ENCODE assay signal across 9 mouse cellular contexts in the genomic region with DNA sequence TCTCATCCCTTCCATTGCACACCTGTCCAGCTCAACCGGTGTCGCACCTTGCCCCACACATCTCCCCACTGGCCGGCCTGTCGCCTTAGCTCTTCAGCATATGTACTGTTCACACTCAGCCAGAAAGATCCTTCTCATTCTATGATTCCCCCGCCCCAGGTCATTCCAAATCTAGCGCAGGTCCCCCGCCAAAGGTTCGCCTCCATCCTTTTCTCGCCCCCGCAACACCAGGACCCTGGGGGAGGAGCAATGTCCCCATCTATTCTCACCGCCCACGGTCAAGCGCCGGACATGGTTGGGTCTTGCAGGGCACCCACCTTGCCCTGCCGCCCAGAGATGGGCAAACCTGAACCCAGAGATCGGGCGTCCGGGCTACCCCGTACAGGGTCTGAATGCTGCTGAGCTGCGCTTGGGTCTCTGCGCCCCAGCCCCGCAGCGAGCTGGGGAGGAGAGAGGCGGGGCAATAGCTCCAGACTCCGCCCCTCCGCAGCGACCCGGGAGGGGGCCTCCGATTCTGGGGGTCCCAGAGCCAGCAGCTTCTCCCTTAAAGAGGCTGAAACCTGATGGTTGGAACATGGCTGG. TPM values are rescaled to one million over a fixed set of nuclear protein-coding genes. Genes with fewer than 3 reads are reported as not detected.
DNase-seq lines count a peak whose midpoint lies in the region; ATAC-seq and TF ChIP-seq lines count a peak whose summit lies in the region.
"Had no signal": no experiment of that assay in that cellular context is flagged by ENCODE, and none has a peak within 500 bp of the region (broad histone marks: within the 10 kb centered on the region; RNA-seq: fewer than 3 reads in every experiment).

TSS of gene Tmem91 (minus strand) at position 448 of the 582 bp plus-strand sequence.

- no peak for TF ChIP-seq POLR2A in spleen, adult 2 months (IDR thresholded peaks at IDR 0.05; ENCODE audit: low read depth, low read length)

- no peak within 1 kb of the TSS for H3K27ac ChIP-seq in spleen, adult 2 months (ENCODE audit: insufficient read depth, low read length)
- H3K27ac ChIP-seq in intestine, embryonic 15.5 days = no peak within 1 kb of the TSS
- no peak within 1 kb of the TSS for H3K27ac ChIP-seq in midbrain, embryonic 12.5 days (replicated peaks)

- peaks cover 18% of the 10 kb centered on the region for H3K4me1 ChIP-seq in erythroblast, embryonic 14.5 days (ENCODE audit: control insufficient read depth)
- peaks cover 8% of the 10 kb centered on the region; the same call in 1 of the 2 replicates for H3K4me1 ChIP-seq in spleen, adult 2 months (ENCODE audit: control insufficient read depth, insufficient read depth, insufficient read length)
- H3K4me1 ChIP-seq in intestine, embryonic 15.5 days (replicated peaks) = peaks cover 12% of the 10 kb centered on the region
- peaks cover 6% of the 10 kb centered on the region; the same call in 1 of the 2 replicates for H3K4me1 ChIP-seq in midbrain, embryonic 12.5 days

- peak within 1 kb of the TSS; percentile 73 for H3K4me2 ChIP-seq in intestine, embryonic 15.5 days (replicated peaks)
- H3K4me2 ChIP-seq in midbrain, embryonic 12.5 days (replicated peaks) = peak within 1 kb of the TSS; percentile 50

- no peak for ATAC-seq in erythroblast, adult 5-6 weeks (replicated peaks; ENCODE audit: low FRiP score, poor library complexity, severe bottlenecking)
- ATAC-seq in intestine, embryonic 15.5 days = peak; percentile 26; the same call in 1 of the 2 replicates
- 0 out of 2 replicates have a peak, but pooled peaks have one; percentile 16 for ATAC-seq in midbrain, embryonic 12.5 days (ENCODE audit: low FRiP score, low read depth)

- whole genome bisulfite sequencing in spleen, adult 2 months = 2% methylated on average over 29 of the region's 29 CpGs
- WGBS in intestine, embryonic 15.5 days = 3% methylated on average over 29 of the region's 29 CpGs
- 1% methylated on average over 29 of the region's 29 CpGs for WGBS in midbrain, embryonic 12.5 days

- peak within 1 kb of the TSS; percentile 18 for H3K4me3 ChIP-seq in erythroblast, embryonic 14.5 days (replicated peaks)
- peak within 1 kb of the TSS; percentile 17; the same call in 1 of the 2 replicates for H3K4me3 ChIP-seq in spleen, adult 2 months (ENCODE audit: extremely low read depth, insufficient read depth, insufficient read length)
- H3K4me3 ChIP-seq in intestine, embryonic 15.5 days (replicated peaks) = peak within 1 kb of the TSS; percentile 34
- peak within 1 kb of the TSS; percentile 31 for H3K4me3 ChIP-seq in midbrain, embryonic 12.5 days

- H3K9me3 ChIP-seq in erythroblast, embryonic 14.5 days (ENCODE audit: control insufficient read depth, low read length) = no peaks in the 10 kb centered on the region
- H3K9me3 ChIP-seq in intestine, embryonic 15.5 days = no peaks in the 10 kb centered on the region
- no peaks in the 10 kb centered on the region for H3K9me3 ChIP-seq in midbrain, embryonic 12.5 days

- DNase-seq in spleen, adult 2 months (ENCODE audit: low read depth in 1 of 2, low spot score in 2 of 2) = no peak
- no peak for DNase-seq in spleen, postnatal 10 days (ENCODE audit: low spot score in 2 of 2)
- DNase-seq in urinary bladder, adult 2 months (ENCODE audit: low spot score) = no peak
- DNase-seq in lung, postnatal 4 days = no peak

- no peaks in the 10 kb centered on the region; the same call in 1 of the 2 replicates for H3K36me3 ChIP-seq in erythroblast, embryonic 14.5 days (ENCODE audit: control insufficient read depth)
- no peaks in the 10 kb centered on the region for H3K36me3 ChIP-seq in spleen, adult 2 months (ENCODE audit: control insufficient read depth, insufficient read depth, low read length)
- no peaks in the 10 kb centered on the region for H3K36me3 ChIP-seq in intestine, embryonic 15.5 days
- H3K36me3 ChIP-seq in midbrain, embryonic 12.5 days = no peaks in the 10 kb centered on the region

- peak within 1 kb of the TSS; percentile 26 for H3K9ac ChIP-seq in intestine, embryonic 15.5 days
- H3K9ac ChIP-seq in midbrain, embryonic 12.5 days (replicated peaks) = peak within 1 kb of the TSS; percentile 44

- TF ChIP-seq CTCF in spleen, adult 2 months (IDR thresholded peaks at IDR 0.05; ENCODE audit: extremely low read depth, insufficient read depth, insufficient read length, insufficient replicate concordance) = no peak

- peaks cover 38% of the 10 kb centered on the region for H3K27me3 ChIP-seq in erythroblast, embryonic 14.5 days (ENCODE audit: control insufficient read depth)
- peaks cover 2% of the 10 kb centered on the region; the same call in 1 of the 2 replicates for H3K27me3 ChIP-seq in spleen, adult 2 months (ENCODE audit: control insufficient read depth, insufficient read depth, low read length)
- peaks cover 26% of the 10 kb centered on the region for H3K27me3 ChIP-seq in intestine, embryonic 15.5 days (replicated peaks)
- peaks cover 57% of the 10 kb centered on the region for H3K27me3 ChIP-seq in midbrain, embryonic 12.5 days

RNA-seq across cellular contexts. Expression of gene Tmem91, which starts in this region (rescaled TPM):
- polyA plus RNA-seq in erythroblast, embryonic 14.5 days (2012) = 0.01 and 0.11 TPM in 2 replicates
- total RNA-seq in erythroblast, adult 5-6 weeks (2015; ENCODE audit: low replicate concordance) = 0.96 TPM in 1 of 2 replicates, not detected in the other
- total RNA-seq in erythroblast, adult 5-6 weeks (2017; ENCODE audit: low replicate concordance) = 0.09 TPM in 1 of 2 replicates, not detected in the other
- polyA plus RNA-seq in spleen, adult 2 months (2012; rRNA removed) = 0.35 and 0.61 TPM in 2 replicates
- 1.9 and 2.4 TPM in 2 replicates for polyA plus RNA-seq in intestine, embryonic 15.5 days (2015; fragmentation: Nextera tagmentation; extraction: Ambion mirVana)
- polyA plus RNA-seq in midbrain, embryonic 12.5 days (2016; fragmentation: Nextera tagmentation; extraction: Ambion mirVana) = 3.1 and 3.9 TPM in 2 replicates
- polyA plus RNA-seq in urinary bladder, adult 2 months (2012; rRNA removed) = 1.1 and 1.3 TPM in 2 replicates
- total RNA-seq: hematopoietic stem cell, adult 5-6 weeks had no signal
